Mouse (Mus musculus): Measurements from ENCODE around the gene Zfp689. TPM values are rescaled to one million over a fixed set of nuclear protein-coding genes. Genes with fewer than 3 reads are reported as not detected.
"Not testable (repeated sequence)": the region's sequence is repeated elsewhere in the genome, so short reads cannot be mapped to it uniquely, and the experiment has no call there.

Zfp689 gene
- 4.8 and 5.0 TPM in 2 replicates for polyA plus RNA-seq (2015; fragmentation: Nextera tagmentation; extraction: Ambion mirVana)

DNA sequence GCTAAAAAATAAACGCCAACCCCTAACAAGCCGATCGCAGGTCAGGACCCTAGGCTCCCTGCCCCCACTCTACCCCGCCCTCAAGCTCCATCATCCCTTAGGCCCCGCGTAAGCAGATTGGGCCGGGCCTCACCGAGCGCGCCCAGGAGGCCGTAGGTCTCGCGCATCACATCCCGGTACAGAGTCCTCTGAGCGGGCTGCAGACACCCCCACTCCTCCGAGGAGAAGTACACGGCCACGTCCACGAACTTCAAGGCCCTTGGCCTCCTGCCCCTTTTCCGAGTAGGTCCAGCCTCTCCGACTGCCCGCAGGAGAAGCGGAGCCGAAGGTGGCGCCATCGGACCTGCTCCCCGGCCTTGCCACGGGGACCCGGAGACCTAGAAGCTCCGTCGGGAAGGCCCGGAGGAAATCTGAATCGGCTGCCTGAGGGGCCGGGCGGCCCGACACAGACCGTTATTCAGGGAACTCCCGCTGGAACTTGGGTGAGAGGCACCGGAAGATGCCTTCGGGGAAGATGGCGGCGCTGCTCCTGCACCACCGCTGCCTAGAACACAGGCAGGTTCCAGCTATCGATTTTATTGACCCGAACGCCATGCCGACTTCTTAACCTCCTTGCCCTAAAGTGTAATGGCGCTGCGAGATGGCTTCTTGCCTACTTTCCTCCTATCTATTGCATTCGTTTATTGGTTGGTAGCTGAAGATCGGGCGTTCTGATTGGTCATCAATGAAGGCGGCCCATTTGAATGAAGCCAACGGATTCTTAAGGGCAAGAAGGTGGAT lies at the start of gene Zfp689:
Zfp689 (minus strand) TSS at position 638 of the 780 bp plus-strand sequence.
- no peaks in the 10 kb centered on the region for H3K9me3 ChIP-seq (replicated peaks; ENCODE audit: low read length)
- under 1% methylated on average over 54 of the region's 54 CpGs for WGBS

DNA sequence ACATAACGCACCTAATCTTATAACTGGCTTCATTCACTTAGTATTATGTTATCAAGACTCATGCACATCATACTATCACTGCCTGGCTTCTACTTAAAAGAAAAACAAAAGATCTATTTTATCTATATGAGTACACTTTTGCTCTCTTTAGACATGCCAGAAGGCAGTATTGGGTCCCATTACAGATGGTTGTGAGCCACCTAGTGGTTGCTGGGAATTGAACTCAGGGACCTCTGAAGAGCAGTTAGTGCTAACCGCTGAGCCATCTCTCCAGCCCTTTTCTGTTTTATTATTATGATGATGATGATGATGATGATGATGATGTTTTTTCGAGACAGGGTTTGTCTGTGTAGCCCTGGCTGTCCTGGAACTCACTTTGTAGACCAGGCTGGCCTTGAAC lies 49.4 kb upstream of the Zfp689 start:
- Histone ChIP-seq H3K9ac (ENCODE audit: low read depth, low read length) (no peak overlapping the region), H3K9me3 (replicated peaks; ENCODE audit: low read length) (no peaks in the 10 kb centered on the region), H3K4me2 (ENCODE audit: low read length) (no peak overlapping the region), H3K27ac (no peak overlapping the region), H3K27me3 (ENCODE audit: insufficient read depth, low read length) (no peaks in the 10 kb centered on the region), H3K4me3 (replicated peaks; ENCODE audit: low read depth, low read length) (no peak overlapping the region), H3K4me1 (replicated peaks; ENCODE audit: insufficient read depth, low read length) (no peaks in the 10 kb centered on the region), H3K36me3 (ENCODE audit: insufficient read depth, low read length) (no peaks in the 10 kb centered on the region)
- peak; percentile 59 for DNase-seq (ENCODE audit: low spot score)
- 41% methylated on average over 3 of the region's 3 CpGs for WGBS
- TF ChIP-seq CTCF (IDR thresholded peaks at IDR 0.05; ENCODE audit: low read depth) = peak; percentile 78
- no peak for ATAC-seq (replicated peaks; ENCODE audit: low FRiP score, low read depth)

More for the DNA sequence above, at the start of gene Zfp689:
- Histone ChIP-seq H3K4me3 (replicated peaks; ENCODE audit: low read depth, low read length) (peak within 1 kb of the TSS; percentile 73), H3K4me2 (ENCODE audit: low read length) (peak within 1 kb of the TSS; percentile 75), H3K27me3 (ENCODE audit: insufficient read depth, low read length) (no peaks in the 10 kb centered on the region), H3K9ac (ENCODE audit: low read depth, low read length) (peak within 1 kb of the TSS; percentile 82), H3K4me1 (replicated peaks; ENCODE audit: insufficient read depth, low read length) (peaks cover 17% of the 10 kb centered on the region), H3K36me3 (ENCODE audit: insufficient read depth, low read length) (peaks cover 15% of the 10 kb centered on the region), H3K27ac (peak within 1 kb of the TSS; percentile 94)
- peak; percentile 18; the same call in 1 of the 2 replicates for TF ChIP-seq CTCF (IDR thresholded peaks at IDR 0.05; ENCODE audit: low read depth)
- ATAC-seq (replicated peaks; ENCODE audit: low FRiP score, low read depth) (peak; percentile 83), DNase-seq (ENCODE audit: low spot score) (peak; percentile 98)

DNA sequence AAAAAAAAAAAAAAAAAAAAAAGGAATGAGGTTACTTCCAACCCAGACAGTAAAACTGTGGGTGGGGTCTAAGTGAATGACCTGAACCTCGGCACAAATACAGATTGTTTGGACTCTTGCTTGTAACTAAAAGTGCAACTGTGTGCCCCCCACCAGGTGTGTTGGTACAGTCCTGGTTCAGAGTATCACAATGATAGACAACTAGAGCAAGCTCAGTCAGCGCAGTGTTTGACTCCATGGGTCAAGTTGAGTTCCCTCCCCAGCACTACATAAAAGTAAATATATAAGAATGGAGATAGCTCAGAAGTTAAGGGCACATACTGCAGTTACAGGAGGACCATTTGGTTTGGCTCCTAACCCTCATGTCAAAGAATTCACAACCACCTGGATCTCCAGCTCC lies 48.4 kb upstream of the Zfp689 start:
- H3K27me3 ChIP-seq (ENCODE audit: insufficient read depth, low read length) = no peaks in the 10 kb centered on the region
- DNase-seq (ENCODE audit: low spot score) (no peak), ATAC-seq (replicated peaks; ENCODE audit: low FRiP score, low read depth) (no peak)
- H3K4me2 ChIP-seq (ENCODE audit: low read length) = no peak overlapping the region
- no peak overlapping the region for H3K9ac ChIP-seq (ENCODE audit: low read depth, low read length)
- no peaks in the 10 kb centered on the region for H3K36me3 ChIP-seq (ENCODE audit: insufficient read depth, low read length)
- no peak overlapping the region for H3K27ac ChIP-seq
- TF ChIP-seq CTCF (IDR thresholded peaks at IDR 0.05; ENCODE audit: low read depth) = no peak
- H3K4me1 ChIP-seq (replicated peaks; ENCODE audit: insufficient read depth, low read length) = no peaks in the 10 kb centered on the region
- no peak overlapping the region for H3K4me3 ChIP-seq (replicated peaks; ENCODE audit: low read depth, low read length)
- no peaks in the 10 kb centered on the region for H3K9me3 ChIP-seq (replicated peaks; ENCODE audit: low read length)
- 76% methylated on average over 2 of the region's 2 CpGs for WGBS

- no peak overlapping the region for H3K9ac ChIP-seq (ENCODE audit: low read depth, low read length)
- H3K4me3 ChIP-seq (replicated peaks; ENCODE audit: low read depth, low read length) = no peak overlapping the region
- H3K36me3 ChIP-seq (ENCODE audit: insufficient read depth, low read length) = peaks cover 18% of the 10 kb centered on the region
- DNase-seq (ENCODE audit: low spot score) (no peak), ATAC-seq (replicated peaks; ENCODE audit: low FRiP score, low read depth) (no peak)
- TF ChIP-seq CTCF (IDR thresholded peaks at IDR 0.05; ENCODE audit: low read depth) = no peak
- no peaks in the 10 kb centered on the region for H3K4me1 ChIP-seq (replicated peaks; ENCODE audit: insufficient read depth, low read length)
- no peaks in the 10 kb centered on the region for H3K9me3 ChIP-seq (replicated peaks; ENCODE audit: low read length)
- H3K4me2 ChIP-seq (ENCODE audit: low read length) = no peak overlapping the region
- no peak overlapping the region for H3K27ac ChIP-seq
- H3K27me3 ChIP-seq (ENCODE audit: insufficient read depth, low read length) = no peaks in the 10 kb centered on the region
These were observed 45.7 kb upstream of the Zfp689 start for GRCm38 (mm10) chr7:127494648-127495047.

DNA sequence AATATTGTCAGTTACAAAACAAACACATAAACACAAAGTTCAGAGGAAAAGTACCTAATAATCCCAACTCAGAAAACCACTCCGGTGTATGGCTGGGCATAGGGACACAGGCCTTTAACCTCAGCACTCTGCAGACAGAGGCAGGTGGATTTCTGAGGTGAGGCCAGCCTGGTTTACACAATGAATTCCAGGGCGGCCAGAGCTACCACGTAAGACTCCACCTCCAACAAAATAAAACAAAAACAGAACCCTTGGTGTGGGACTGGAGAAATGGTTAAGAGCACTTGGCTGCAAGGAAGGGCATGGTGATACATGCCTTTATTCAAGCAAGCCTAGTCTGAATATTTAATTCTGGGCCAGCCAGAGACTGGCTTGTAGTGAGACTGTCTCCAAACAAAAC lies 42.9 kb upstream of the Zfp689 start:
- H3K9ac ChIP-seq (ENCODE audit: low read depth, low read length) = no peak overlapping the region
- ATAC-seq (replicated peaks; ENCODE audit: low FRiP score, low read depth) (no peak), DNase-seq (ENCODE audit: low spot score) (no peak)
- no peaks in the 10 kb centered on the region for H3K9me3 ChIP-seq (replicated peaks; ENCODE audit: low read length)
- no peak overlapping the region for H3K27ac ChIP-seq
- H3K4me1 ChIP-seq (replicated peaks; ENCODE audit: insufficient read depth, low read length) = no peaks in the 10 kb centered on the region
- H3K27me3 ChIP-seq (ENCODE audit: insufficient read depth, low read length) = no peaks in the 10 kb centered on the region
- H3K4me3 ChIP-seq (replicated peaks; ENCODE audit: low read depth, low read length) = no peak overlapping the region
- H3K36me3 ChIP-seq (ENCODE audit: insufficient read depth, low read length) = peaks cover 37% of the 10 kb centered on the region
- TF ChIP-seq CTCF (IDR thresholded peaks at IDR 0.05; ENCODE audit: low read depth) = no peak
- 82% methylated on average over 3 of the region's 3 CpGs for WGBS
- H3K4me2 ChIP-seq (ENCODE audit: low read length) = no peak overlapping the region

GRCm38 (mm10) chr7:127489982-127490381 lies 41.0 kb upstream of the Zfp689 start:
- no peak for TF ChIP-seq CTCF (IDR thresholded peaks at IDR 0.05; ENCODE audit: low read depth)
- WGBS = 91% methylated on average over 7 of the region's 7 CpGs

DNA sequence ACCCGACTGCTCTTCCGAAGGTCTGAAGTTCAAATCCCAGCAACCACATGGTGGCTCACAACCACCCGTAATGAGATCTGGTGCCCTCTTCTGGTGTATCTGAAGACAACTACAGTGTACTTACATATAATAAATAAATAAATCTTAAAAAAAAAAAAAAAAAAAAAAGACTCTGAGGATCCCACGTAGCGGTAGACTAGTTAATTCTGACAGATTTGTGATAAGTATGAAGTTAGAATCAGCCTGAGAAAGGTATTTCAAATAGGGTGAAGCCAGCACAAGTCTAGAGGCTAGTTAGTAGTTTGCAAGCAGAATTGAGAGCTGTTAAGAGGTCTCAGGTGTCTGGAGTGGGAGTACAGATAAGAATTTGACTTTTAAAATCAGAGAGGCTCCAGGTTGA lies 39.4 kb upstream of the Zfp689 start:
- not testable (repeated sequence) for DNase-seq (ENCODE audit: low spot score); H3K27me3 ChIP-seq (ENCODE audit: insufficient read depth, low read length); H3K9me3 ChIP-seq (replicated peaks; ENCODE audit: low read length); H3K4me3 ChIP-seq (replicated peaks; ENCODE audit: low read depth, low read length); H3K9ac ChIP-seq (ENCODE audit: low read depth, low read length); H3K4me1 ChIP-seq (replicated peaks; ENCODE audit: insufficient read depth, low read length); ATAC-seq (replicated peaks; ENCODE audit: low FRiP score, low read depth); H3K27ac ChIP-seq; H3K4me2 ChIP-seq (ENCODE audit: low read length)
- WGBS = 88% methylated on average over 4 of the region's 5 CpGs
- H3K36me3 ChIP-seq (ENCODE audit: insufficient read depth, low read length) = peaks cover 57% of the 10 kb centered on the region

More at GRCm38 (mm10) chr7:127489982-127490381, 41.0 kb upstream of the Zfp689 start:
- Histone ChIP-seq H3K9ac (ENCODE audit: low read depth, low read length) (no peak overlapping the region), H3K36me3 (ENCODE audit: insufficient read depth, low read length) (peaks cover 52% of the 10 kb centered on the region), H3K9me3 (replicated peaks; ENCODE audit: low read length) (no peaks in the 10 kb centered on the region), H3K4me2 (ENCODE audit: low read length) (no peak overlapping the region), H3K4me3 (replicated peaks; ENCODE audit: low read depth, low read length) (no peak overlapping the region), H3K27ac (no peak overlapping the region), H3K4me1 (replicated peaks; ENCODE audit: insufficient read depth, low read length) (no peaks in the 10 kb centered on the region), H3K27me3 (ENCODE audit: insufficient read depth, low read length) (no peaks in the 10 kb centered on the region)
- DNase-seq (ENCODE audit: low spot score) = no peak
- peak; percentile 38; the same call in 1 of the 2 replicates for ATAC-seq (replicated peaks; ENCODE audit: low FRiP score, low read depth)

Measured in kidney, postnatal 0 days (tissue).